Comparison of ENCODE assay signal across 13 mouse cellular contexts in the genomic region with DNA sequence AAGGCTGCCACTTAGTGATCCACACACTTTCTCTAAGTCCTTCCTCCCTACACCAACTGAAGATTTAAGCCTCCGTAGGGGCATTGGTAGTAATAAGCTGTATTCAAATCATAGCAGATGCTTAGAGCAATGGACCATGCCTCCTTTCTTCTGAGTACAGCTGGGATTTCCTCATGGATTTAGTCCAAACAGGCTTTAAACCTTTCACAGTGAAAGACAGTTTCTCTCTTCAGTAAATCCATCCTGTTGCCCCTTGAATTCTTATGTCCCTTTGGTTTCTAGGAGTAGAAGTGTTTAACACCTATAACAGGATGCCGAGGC. TPM values are rescaled to one million over a fixed set of nuclear protein-coding genes. Genes with fewer than 3 reads are reported as not detected.
A peak's percentile ranks its signal among the peaks of the same experiment; 100 is the strongest.
DNase-seq lines count a peak whose midpoint lies in the region; ATAC-seq and TF ChIP-seq lines count a peak whose summit lies in the region.
"Had no signal": no experiment of that assay in that cellular context is flagged by ENCODE, and none has a peak within 500 bp of the region (broad histone marks: within the 10 kb centered on the region; RNA-seq: fewer than 3 reads in every experiment).

No protein-coding gene starts in this region.

- CTCF ChIA-PET in Patski (lab: Charles Lee), result interaction anchor here (0.8 to 1.4 kb wide), 3 partner anchors 9 to 19 kb away, joined by 3 to 4 read pairs (median 3); no protein-coding TSS in a partner anchor

- H3K4me1 ChIP-seq in heart, embryonic 15.5 days (replicated peaks), result peaks cover 10% of the 10 kb centered on the region
- H3K4me1 ChIP-seq in forebrain, embryonic 14.5 days (ENCODE audit: control insufficient read depth, insufficient read depth, low read length), result peaks cover 22% of the 10 kb centered on the region
- H3K4me1 ChIP-seq in midbrain, embryonic 15.5 days, result peaks cover 23% of the 10 kb centered on the region

- no peak overlapping the region for H3K4me2 ChIP-seq in heart, embryonic 15.5 days
- no peak overlapping the region; the same call in 1 of the 2 replicates for H3K4me2 ChIP-seq in forebrain, embryonic 14.5 days (ENCODE audit: low read length)
- H3K4me2 ChIP-seq in midbrain, embryonic 15.5 days, result no peak overlapping the region

- no peaks in the 10 kb centered on the region for H3K36me3 ChIP-seq in heart, embryonic 15.5 days
- no peaks in the 10 kb centered on the region for H3K36me3 ChIP-seq in forebrain, embryonic 14.5 days (ENCODE audit: control insufficient read depth, insufficient read depth, low read length)
- H3K36me3 ChIP-seq in midbrain, embryonic 15.5 days (replicated peaks), result no peaks in the 10 kb centered on the region

- H3K27me3 ChIP-seq in heart, embryonic 15.5 days, result no peaks in the 10 kb centered on the region
- no peaks in the 10 kb centered on the region for H3K27me3 ChIP-seq in Patski
- H3K27me3 ChIP-seq in forebrain, embryonic 14.5 days (replicated peaks; ENCODE audit: control insufficient read depth, insufficient read depth, low read length), result no peaks in the 10 kb centered on the region
- no peaks in the 10 kb centered on the region for H3K27me3 ChIP-seq in midbrain, embryonic 15.5 days (replicated peaks)

- in situ Hi-C loops in Patski (cut with MboI; ENCODE audit: low pct_unique_long_range_greater_than_20kb), result no loop called here

- peak overlapping the region; percentile 25; the same call in 1 of the 2 replicates for H3K27ac ChIP-seq in heart, embryonic 15.5 days
- H3K27ac ChIP-seq in forebrain, embryonic 14.5 days (ENCODE audit: low read depth, low read length), result peak overlapping the region; percentile 46
- peak overlapping the region; percentile 35 for H3K27ac ChIP-seq in midbrain, embryonic 15.5 days
- H3K27ac ChIP-seq: layer of hippocampus, adult 2 months; liver, embryonic 14.5 days had no signal

- H3K9ac ChIP-seq in heart, embryonic 15.5 days, result no peak overlapping the region
- H3K9ac ChIP-seq in forebrain, embryonic 14.5 days (ENCODE audit: low read length), result no peak overlapping the region
- no peak overlapping the region for H3K9ac ChIP-seq in midbrain, embryonic 15.5 days
- H3K9ac ChIP-seq: liver, embryonic 14.5 days had no signal

- 81% methylated on average over 2 of the region's 2 CpGs for WGBS in heart, embryonic 15.5 days
- WGBS in forebrain, embryonic 14.5 days, result 42% methylated on average over 2 of the region's 2 CpGs
- WGBS in midbrain, embryonic 15.5 days, result 36% methylated on average over 2 of the region's 2 CpGs

- no peak for DNase-seq in heart, adult 9 months (ENCODE audit: low spot score in 2 of 2)
- DNase-seq in Patski (ENCODE audit: low read depth, low spot score), result no peak
- DNase-seq in forebrain, embryonic 14.5 days (ENCODE audit: low spot score), result peak; percentile 25
- no peak for DNase-seq in cerebellum, adult 9-10 months
- DNase-seq in cerebellum, postnatal 10 days, result no peak
- DNase-seq: cerebellum, adult 9-11 months; gastrocnemius, postnatal 25 days; thymus, adult 2 months had no signal

- TF ChIP-seq CTCF in Patski (IDR thresholded peaks at IDR 0.05), result no peak

- POLR2A ChIA-PET in Patski (lab: Charles Lee), result no interaction called here

- no peak for ATAC-seq in heart, embryonic 15.5 days (replicated peaks; ENCODE audit: insufficient number of reproducible peaks, insufficient read depth, low FRiP score, low read depth)
- peak; percentile 31 for ATAC-seq in Patski
- ATAC-seq in forebrain, embryonic 14.5 days, result peak; percentile 27
- no peak; the same call in 1 of the 2 replicates for ATAC-seq in midbrain, embryonic 15.5 days (replicated peaks)

- H3K4me3 ChIP-seq in heart, embryonic 15.5 days, result no peak overlapping the region
- no peak overlapping the region for H3K4me3 ChIP-seq in forebrain, embryonic 14.5 days (ENCODE audit: low read depth, low read length)
- H3K4me3 ChIP-seq in midbrain, embryonic 15.5 days, result no peak overlapping the region
- H3K4me3 ChIP-seq: erythroblast, embryonic 14.5 days; layer of hippocampus, adult 2 months had no signal

- no peaks in the 10 kb centered on the region for H3K9me3 ChIP-seq in heart, embryonic 15.5 days (replicated peaks)
- H3K9me3 ChIP-seq in forebrain, embryonic 14.5 days (replicated peaks; ENCODE audit: control insufficient read depth, low read length), result no peaks in the 10 kb centered on the region
- no peaks in the 10 kb centered on the region for H3K9me3 ChIP-seq in midbrain, embryonic 15.5 days

RNA-seq across cellular contexts. Expression of gene Tmem178, which starts 44.3 kb away (rescaled TPM):
- polyA plus RNA-seq in heart, embryonic 15.5 days (2015; fragmentation: Nextera tagmentation; extraction: Ambion mirVana), result 5.5 TPM in 2 replicates
- 13.4 TPM for polyA plus RNA-seq in Patski (2021)
- polyA plus RNA-seq in forebrain, embryonic 14.5 days (2014; fragmentation: Nextera tagmentation; extraction: Ambion mirVana), result 39.0 and 43.4 TPM in 2 replicates
- 23.5 and 24.7 TPM in 2 replicates for polyA plus RNA-seq in midbrain, embryonic 15.5 days (2015; fragmentation: Nextera tagmentation; extraction: Ambion mirVana)
- polyA plus RNA-seq: erythroblast, embryonic 14.5 days had no signal

Comparison
In these comparisons a context has a peak if more than half of its experiments do, and no peak if none do; other contexts are left out.
1. ATAC-seq: peak in Patski (single experiment) and forebrain, embryonic 14.5 days (single experiment); none in heart, embryonic 15.5 days (single experiment) and midbrain, embryonic 15.5 days (single experiment).
2. Peak in every context shown above with its lines, with median percentiles within 50 percentile points of each other: H3K27ac ChIP-seq.